Mouse (Mus musculus): ENCODE measurements around the gene Gm9789.

DNA sequence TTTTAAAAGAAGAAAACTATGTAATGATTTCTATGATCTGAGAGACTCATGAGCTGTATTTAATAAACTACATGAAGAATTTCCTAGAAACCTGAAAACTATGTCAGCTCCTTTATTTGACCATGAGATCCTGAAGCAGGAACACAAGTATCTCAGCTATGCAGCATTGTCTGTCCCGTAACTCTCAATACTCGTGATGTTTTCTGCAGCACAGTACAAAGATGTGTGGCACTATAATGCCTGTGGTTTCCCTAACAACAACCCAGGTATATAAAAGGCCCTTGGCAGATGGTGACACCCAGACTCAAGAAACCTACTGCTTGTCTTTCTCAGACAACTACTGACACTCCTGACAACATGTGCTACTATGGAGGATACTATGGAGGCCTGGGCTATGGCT, 16.7 kb downstream of the Gm9789 start, which contains the start of gene 1110057P08Rik:
- no peak for TF ChIP-seq CTCF (IDR thresholded peaks at IDR 0.05; ENCODE audit: low read depth, low read length)
- TF ChIP-seq POLR2A (IDR thresholded peaks at IDR 0.05; ENCODE audit: insufficient read depth, low read length): no peak

Measured in ES-Bruce4 (cell line).